Mouse (Mus musculus) right cerebral cortex, postnatal 14 days (tissue): ENCODE results near the gene Fam69a.
"Not testable (repeated sequence)": the region's sequence is repeated elsewhere in the genome, so short reads cannot be mapped to it uniquely, and the experiment has no call there.

Source experiments
- DNase-seq: peaks from one replicate; pipeline ENCODE4 v3.0.0; 2022

Fam69a gene

GRCm38 (mm10) chr5:107900206-107901013 is 86.5 kb downstream of the Fam69a start, which contains the start of gene Rpl5:
Rpl5 (plus strand) TSS chr5:107900502.
- peak; percentile 97 for DNase-seq

- no peak for DNase-seq
These were observed 90.6 kb downstream of the Fam69a start for GRCm38 (mm10) chr5:107896265-107896664.

DNA sequence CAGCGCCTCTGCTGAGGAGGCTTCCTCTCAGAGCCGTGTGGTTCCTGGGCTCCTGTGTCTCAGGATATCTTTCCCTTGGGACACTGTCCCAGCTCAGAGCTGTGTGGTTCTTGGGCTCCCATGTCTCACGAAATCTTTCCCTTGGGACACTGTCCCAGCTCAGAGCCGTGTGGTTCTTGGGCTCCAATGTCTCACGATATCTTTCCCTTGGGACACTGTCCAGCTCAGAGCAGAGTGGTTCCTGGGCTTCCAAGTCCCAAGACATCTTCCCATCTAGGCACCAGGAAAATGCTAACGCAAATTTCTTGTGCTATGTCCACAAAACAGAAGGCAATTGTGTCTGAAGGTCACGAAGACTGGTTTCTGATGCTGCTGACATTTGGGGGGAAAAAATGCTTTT is 92.2 kb downstream of the Fam69a start:
- no peak for DNase-seq

GRCm38 (mm10) chr5:107891515-107891914 is 95.4 kb downstream of the Fam69a start:
- DNase-seq = not testable (repeated sequence)

GRCm38 (mm10) chr5:107889994-107890888 is 96.6 kb downstream of the Fam69a start:
- no peak for DNase-seq

DNA sequence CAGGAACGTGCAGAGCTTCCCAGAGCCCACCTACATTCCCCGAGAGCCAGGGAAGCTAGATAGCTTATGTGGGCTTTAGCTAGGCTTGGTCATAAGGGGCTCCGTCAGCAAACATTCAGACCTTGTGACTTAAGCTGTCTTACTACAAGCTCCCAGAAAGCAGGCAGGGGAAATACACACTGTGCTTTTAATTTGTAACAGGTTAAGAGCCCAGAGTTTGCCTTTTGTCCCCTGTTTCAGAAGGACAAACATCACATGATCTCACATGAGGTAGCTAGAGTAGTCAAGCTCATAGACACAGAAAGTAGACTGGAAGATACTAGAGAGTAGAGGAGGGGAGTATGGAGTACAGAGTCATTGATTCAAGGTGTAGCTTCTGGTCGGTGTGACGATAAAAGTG is 106.2 kb downstream of the Fam69a start:
- DNase-seq = no peak

GRCm38 (mm10) chr5:107877053-107877452 is 109.8 kb downstream of the Fam69a start:
- no peak for DNase-seq

- no peak for DNase-seq
These were observed 111.6 kb downstream of the Fam69a start for GRCm38 (mm10) chr5:107875261-107875611.

DNA sequence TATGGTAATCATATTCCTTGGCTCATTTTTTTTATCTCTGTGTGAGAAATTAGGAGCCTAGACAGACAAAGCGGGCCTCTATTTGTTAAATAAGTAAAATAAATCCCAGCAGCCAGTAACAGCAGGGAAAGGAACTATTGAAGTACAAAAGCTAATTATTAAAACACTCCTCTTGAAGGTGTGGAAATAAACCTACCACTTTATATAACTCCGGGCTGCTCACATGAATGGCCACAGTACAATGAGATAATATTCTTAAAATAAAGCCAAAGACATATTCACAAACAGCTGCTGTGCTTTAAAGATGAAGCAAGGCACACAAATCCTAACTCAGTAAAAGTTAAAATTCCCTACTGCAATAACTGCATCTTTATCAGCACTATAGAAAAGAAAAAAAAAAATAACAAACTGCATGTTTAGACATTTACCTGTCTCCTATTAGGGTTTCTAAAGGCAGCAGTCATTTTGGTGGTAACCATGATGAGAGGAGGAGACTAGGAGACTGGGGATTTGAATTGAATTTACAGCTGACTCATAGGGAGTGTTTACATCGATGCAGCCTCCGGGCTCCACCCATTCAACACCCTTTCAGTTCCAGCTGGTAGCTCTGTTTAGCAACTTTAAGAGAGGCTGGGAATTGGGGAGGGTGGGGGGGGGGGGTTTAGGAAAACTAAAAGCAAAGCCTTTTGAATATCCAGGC is 112.2 kb downstream of the Fam69a start, which contains the start of gene Evi5:
Gene Evi5 (minus strand): TSS at position 547 of the 700 bp plus-strand sequence.
- no peak for DNase-seq

DNA sequence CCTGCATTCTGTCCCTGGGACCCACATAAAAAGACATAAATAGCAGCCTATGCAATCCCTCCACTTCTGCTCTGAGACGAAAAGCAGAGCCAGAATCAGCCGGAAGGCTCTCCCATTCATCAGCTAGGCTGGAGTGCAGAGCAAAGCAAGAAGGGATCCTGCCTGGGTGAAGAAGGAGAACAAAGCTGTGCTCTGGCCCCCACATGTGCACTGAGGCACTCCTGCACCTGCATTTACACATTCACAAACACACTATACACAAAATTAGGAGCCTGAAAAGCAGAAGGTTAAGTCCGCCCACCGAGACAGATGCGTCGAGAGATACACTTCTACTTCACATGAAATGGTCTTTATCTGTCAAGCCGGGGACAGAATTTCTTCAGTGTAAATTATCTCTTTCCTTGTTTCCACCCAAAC is 113.0 kb downstream of the Fam69a start:
- DNase-seq = no peak

GRCm38 (mm10) chr5:107873330-107873729 is 113.6 kb downstream of the Fam69a start:
- DNase-seq = no peak

DNA sequence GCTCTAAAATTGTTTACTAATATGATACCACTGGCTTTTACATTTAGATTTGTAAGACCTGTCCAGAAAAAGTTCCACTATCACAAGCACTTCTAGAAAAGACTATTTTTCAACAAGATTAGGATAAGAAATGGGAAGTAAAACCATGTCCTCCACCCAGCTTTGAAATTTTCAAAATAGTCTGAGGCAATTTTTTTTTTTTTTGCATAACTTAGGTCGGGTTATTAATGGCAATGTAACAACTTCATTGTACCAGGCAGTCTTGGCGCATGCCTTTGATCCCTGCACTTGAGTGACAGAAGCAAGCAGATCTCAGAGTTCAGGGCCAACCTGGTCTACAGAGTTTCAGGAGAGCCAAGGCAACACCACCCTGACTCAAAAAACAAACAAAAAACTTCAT is 117.2 kb downstream of the Fam69a start:
- no peak for DNase-seq

DNA sequence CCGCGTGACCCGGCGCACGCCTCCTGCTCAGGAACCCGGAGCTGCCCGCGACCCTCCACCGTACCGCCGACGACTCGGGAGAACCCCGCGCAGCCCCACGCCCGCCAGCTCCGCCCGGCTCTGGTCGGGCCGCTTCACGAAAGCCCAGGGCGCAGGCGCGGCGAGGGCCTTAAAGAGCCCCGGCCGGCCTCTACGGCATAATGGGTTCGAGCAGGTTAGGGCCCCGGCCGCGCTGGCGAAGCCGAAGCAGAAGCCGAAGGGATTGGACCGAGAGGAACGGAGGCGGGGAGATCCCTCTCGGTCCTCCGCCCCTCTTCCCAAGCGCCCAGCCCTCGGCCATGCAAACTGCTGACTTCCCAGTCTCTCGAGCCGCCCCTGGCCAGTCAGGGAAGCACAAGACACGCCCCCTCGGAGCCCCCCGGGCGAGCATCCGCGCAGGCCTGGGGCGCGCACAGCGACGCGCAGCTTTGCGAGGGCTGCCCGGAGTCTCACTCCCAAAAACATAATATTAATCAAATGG is 117.9 kb downstream of the Fam69a start:
- DNase-seq = peak; percentile 82

GRCm38 (mm10) chr5:107867970-107868904 is 118.6 kb downstream of the Fam69a start:
- peak; percentile 37 for DNase-seq

GRCm38 (mm10) chr5:107866127-107867126 is 120.5 kb downstream of the Fam69a start:
- DNase-seq = no peak

GRCm38 (mm10) chr5:107863971-107864370 is 122.9 kb downstream of the Fam69a start:
- no peak for DNase-seq

DNA sequence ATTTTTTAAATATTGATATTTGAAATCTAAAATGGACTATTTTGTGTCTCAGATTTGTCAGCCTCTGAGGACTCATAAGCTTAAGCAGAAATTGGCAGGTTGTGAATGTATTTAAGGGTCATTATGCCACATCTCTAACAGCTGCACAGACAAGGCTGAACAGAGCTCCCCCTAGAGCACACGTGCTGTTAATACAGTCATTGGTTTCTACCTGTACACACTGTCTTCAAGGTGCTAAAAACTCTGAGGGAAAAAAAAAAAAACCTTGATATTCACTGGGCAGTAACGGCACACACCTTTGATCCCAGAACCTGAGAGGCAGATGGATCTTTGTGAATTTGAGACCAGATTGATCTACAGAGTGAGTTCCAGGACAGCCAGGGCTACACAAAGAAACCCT is 127.9 kb downstream of the Fam69a start:
- no peak for DNase-seq
